Mouse (Mus musculus): ENCODE data around the gene Topbp1.

The Topbp1 gene

DNA sequence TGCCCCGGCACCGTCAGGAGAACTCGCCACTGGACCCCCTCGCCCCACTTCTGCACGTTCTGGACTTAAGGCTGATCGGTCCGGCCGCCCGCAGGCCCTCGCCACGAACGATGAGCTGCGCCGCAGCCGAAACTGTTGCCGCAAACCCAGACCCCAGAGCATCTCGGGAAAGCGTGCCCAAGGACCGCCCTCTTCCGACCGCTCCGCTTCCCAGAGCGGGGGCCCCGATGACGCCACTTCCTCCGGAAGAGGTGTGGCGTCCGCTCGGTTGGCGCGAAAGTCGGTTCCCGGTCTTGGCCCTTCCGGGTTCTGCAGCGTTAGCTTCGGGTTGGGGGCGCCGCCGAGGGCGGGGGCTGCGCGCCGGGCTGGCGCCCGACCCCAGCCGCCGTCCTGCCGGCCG, at the start of gene Topbp1, which contains the start of gene 1300017J02Rik:
Topbp1 (plus strand) TSS at position 289 of the 400 bp plus-strand sequence.
1300017J02Rik (minus strand) TSS at position 156 of the 400 bp plus-strand sequence.
- DNase-seq, result peak; percentile 97 to 98

DNA sequence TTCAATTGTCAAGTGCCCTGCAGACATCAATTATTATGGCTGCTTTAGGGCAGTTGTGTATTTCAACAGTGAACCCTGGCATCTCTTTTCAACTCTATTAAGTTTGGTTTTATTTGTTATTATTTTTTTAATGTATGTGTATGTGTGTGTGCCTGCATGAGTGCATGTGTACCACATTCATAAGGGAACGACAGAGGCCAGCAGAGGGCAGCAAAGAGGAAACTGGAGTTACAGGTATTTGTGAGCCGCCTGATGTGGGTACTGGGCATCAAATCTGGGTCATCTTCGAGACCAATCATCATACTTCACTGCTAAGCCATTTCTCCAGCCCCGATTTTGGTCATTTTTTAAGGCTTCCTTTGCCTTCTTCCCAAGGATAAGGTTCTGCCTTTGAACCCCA, 39.2 kb upstream of the Topbp1 start:
- DNase-seq, result no peak

DNA sequence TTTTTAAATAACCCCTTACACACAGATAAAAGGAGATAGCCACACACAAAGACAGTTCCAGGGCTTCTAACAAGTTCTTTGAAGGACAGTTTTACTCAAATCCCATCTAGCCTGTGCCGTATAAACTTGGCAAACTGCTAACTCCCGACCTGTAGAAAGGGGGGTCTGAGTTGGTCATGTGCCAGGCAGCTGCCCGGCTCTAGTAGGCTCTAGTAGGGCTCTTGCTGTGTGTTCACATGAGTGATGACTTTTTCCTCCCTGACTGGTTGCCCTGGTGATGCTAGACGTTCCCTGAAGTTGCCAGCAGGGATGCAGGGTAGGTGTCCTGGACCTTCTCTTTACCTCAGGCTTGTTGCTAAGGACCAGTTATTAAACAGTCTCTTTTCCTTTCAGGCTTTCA, 33.9 kb upstream of the Topbp1 start:
- DNase-seq, result peak in 1 of 2 experiments; percentile 25

DNA sequence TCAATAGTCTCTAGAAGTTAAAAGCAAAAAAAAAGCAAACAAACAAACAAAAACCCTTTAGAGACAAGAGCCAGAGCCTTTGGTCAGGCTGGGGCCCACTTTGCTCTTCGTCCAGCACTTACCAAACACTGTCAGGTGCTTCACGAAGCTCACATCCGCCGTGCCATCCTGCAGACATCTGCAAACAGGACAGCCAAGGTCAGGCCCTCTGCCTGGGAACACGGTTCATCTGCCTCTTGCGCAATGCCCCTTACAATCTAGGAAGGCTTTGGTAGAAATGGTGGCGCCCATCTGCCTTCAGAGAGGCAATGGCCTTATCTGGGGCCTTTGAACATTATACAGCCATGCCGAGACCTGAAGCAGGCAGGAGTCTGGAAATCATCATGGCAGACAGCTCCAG, 30.2 kb upstream of the Topbp1 start:
- DNase-seq, result no peak

DNA sequence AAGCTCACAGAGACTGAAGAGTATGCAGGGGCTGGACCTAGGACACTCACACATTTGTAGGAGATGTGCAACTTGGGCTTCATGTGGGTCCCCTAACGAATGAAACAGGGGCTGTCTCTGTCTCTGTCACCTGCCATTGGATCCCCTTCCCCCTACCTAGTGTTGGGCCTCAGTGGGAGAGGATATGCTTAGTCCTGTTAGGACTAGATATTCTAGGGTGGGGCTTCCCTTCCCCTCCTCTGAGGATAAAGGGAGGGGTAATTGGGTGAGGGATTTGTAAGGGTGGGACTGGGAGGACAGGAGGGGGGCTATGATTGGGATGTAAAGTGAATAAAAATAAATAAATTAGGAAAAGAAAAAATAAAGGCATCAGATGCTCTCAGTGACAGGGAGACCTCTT, 29.3 kb upstream of the Topbp1 start:
- DNase-seq, result no peak

DNA sequence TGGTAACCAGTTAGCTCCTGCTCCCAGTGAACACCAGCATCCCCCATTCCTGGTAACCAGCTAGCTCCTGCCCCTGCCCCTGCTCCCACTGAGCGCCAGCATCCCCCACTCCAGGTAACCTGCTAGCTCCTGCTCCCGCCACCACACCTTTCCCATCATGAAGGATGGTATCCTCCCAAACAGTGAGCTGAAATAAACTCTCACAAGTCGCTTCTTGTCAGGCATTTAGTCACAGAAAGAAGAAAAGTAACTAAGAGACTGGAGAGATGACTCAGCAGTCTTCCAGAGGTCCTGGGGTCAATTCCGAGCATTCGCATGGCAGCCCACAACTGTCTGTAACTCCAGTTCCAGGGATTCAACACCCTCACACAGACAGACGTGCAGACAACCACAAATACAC, 28.1 kb upstream of the Topbp1 start:
- DNase-seq, result no peak

DNA sequence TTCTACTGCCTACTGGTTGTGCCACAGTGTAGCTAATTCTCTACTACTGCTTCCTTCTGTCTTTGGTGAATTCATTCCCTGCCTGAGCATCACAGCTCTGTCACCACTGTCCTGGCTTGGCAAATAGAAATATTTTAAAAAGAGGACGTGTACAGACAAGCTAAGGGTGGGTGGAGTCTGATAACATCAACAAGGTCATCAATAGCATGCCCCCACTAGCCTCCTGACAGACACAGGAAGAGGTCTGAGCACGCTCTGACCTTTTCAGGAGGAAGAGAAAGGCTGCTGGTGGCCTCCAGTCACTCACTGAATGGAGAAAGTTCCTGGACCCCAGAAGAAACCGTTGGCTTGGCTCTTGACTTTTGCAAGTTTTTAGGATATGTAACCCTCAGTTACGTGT, 18.6 kb upstream of the Topbp1 start:
- no peak for DNase-seq

DNA sequence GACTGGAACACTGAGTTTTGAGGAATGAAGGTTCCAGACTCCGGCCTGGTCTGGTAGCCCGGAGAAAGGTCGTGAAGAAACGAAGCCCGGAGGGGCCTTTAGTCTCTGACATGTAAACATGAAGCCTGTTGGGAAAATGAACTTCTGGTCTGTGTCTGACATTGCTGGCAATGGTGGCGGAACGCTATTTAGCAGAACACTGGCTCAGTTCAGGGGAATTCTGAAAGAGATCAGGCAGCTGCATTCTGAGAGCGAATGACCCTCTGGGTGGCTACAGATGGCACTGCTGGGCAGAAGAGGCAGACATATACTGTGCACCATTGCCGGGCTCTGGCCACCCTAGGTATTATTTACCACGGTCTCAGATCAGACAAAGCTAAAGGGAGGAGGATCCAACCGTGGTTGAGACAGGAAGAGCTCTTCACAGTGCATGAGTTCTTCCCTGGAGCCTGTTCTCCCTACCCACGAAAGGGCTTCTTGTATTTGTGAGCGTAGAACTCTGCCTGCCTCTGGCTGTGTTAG, 18.1 kb upstream of the Topbp1 start:
- no peak for DNase-seq

DNA sequence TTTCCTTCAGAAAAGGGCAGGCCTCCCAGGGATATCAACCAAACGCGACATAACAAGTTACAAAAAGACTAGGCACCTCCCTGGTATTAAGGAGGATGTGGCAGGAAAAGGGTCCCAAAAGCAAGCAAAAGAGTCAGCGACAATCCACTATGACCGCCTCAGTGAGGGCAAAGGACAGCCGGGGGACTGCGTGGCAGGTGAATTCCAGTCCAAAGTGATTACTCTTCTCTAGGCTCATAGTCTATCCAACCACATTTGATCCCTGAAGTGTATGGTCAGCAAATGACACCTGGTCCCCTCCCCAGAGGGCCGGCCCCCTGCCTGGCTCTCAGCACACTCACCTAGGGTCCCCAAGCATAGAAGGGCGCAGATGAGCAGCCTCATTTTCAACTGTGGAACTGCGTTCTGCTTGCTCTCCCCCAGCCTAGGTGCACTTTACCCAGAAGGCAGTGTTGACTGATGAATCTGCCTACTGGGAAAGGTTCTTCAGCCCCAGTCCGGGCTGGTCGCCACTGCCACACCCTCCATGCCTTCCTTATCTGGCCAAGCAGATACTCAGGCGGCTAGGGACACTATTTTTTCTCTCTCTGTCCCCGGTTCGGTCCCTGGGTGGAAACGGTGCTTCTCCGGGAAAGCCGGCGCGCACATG, 17.1 kb upstream of the Topbp1 start:
- no peak for DNase-seq

DNA sequence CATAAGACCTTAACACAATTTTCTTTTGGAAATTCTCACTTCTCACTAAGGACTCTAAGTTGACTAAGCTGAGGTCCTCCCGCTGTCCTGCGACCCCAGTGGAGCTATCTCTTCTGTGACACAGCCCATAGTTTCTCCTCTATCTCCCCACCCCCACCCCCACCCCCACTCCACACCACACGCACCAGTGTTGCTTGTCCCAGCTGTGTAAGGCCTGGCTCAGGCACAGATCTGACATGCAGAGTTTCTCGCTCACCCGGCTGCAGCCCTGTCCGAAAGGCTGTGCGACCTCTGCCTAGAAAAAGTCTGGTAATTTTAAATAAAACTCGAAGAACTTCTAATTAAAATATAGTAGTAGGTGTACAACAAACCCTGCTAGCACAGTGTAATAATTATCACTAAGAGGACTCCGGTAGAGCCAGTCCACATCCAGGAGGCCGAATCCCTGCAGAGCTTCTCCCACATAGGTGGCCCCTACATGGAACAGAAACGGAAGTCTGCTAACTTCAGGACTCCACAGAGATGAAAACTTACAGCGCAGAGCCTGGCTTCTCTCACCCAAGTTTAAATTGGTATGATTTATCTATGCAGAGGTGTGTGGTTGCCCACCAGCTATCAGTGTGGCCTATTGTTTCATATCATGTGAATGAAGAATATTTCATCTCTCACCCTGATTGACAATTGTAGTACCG, 16.4 kb upstream of the Topbp1 start:
- no peak for DNase-seq

DNA sequence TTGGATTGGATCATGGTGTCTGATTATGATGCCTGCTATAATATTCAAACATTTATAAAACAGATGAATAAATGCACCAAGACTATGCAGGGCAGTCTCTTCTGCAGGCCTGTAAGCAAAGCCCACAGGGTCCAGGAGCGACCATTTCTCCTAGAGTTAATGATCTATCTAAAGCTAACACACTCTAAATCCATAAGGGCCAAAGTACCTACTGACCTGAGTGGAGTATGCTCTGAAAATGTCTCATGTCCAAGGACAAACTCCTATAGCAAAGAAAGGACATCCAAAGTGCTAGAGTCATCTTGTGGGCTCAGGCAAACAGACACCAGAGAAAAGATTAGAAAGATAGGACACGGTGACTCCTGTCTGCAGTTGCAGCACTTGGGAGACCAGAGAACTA, 10.5 kb upstream of the Topbp1 start:
- no peak for DNase-seq

DNA sequence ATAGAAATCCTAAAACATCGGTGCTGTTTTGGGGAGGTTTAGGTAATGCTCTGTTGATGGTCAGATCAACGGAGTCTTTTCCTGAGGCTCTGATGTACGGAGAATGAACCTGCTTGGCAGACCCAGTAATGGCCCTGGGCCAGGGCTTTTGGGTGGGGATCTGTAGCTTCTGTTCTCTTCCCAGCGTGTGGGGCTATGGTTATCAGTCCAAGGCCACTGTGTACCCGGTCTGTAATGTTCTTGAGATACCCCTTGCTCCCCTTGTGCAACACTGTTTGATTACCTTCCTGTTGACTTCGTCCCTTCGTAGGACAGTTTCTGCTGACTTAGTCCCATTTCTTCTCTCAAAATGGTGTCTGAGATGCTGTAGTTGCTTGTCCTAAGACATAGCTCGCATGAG, 3.9 kb upstream of the Topbp1 start:
- DNase-seq, result peak; percentile 30 to 44

DNA sequence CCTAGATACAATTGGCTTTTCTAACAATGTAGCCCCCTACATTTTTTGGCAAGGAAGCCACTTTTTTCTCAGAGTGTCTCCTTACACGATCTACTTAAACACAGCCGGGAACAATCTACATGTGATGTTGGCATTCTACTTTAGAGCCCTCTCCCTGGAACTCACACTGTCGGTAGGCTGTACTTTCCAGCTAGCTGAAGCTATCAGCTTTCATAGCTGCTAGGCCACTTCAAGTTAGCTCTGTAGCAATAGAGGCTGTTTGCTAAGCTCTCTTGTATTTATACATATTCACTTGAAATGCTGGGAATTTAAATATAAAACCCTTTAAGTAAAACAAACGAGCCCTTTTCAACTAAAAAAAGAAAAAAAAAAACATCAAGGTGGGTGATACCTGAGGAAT, 2.8 kb upstream of the Topbp1 start:
- no peak for DNase-seq

DNA sequence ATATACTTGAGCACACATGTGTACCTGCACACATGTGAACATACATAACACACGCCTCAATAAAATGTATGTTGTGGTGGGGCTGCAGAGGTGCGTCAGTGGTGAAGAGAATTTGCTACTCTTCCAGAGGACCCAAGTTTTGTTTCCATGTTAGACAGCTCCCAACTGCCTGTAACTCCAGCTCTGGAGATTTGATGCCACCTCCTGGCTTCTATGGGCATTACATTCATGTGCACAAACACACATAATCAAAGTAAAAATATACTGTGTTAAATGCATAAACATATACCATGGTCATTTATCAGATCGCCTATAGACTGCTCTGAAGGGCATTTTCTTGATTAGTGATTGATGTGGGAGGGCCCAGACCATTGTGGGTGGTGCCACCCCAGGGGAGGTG, 2.3 kb upstream of the Topbp1 start:
- peak; percentile 81 to 83 for DNase-seq

DNA sequence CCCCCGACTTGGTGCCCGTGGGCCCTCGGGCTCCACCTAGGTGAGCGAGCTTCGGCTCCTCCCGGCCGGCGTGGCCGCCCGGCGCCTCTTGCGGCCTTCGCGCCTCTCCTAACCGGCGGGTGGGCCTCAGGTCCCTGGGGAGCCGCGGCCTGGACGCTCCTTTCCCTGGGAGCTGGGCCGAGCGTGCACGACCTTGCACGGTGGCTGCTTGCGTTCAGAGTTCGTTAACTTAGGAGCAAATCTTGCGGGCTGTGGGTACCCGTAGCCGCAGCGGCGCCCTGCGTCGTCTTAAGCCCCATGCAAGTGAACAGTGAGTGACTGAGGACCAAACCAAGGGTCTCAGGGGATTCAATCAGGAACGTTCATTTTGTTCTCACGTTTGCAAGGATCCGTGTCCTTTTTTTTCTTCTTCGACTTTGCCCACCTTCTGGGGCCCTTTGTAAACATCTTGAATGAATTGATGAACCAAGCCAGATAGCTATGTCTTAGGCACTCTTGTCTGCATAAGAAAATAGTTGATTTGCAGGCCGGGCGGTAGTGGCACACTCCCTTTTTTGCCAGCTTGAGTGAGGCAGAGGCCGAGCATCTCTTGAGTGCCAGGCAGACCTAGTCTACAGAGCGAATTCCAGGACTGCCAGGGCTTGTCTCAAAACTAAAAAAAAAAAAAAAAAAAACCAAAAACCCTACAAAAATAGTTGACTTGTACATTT, 472 bp downstream of the Topbp1 start:
- DNase-seq, result peak; percentile 9 to 17

DNA sequence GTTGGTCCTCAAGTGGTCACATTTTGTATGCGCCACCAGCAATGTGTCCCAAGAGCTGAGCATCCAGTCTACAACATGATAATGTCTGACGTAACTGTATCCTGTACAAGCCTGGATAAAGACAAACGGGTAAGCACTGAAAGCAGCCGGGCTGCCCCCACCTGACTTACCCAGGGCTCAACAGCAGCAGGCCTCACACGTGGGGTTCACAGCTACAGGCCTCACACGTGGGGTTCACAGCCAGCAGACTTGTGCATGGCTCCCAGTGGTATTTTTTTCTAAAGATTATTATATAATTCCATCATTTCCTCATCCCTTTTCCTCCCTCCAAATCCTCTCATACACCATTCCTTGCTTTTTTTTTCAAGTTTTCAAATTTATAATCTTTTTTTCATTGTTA, 4.8 kb downstream of the Topbp1 start:
- no peak for DNase-seq

DNA sequence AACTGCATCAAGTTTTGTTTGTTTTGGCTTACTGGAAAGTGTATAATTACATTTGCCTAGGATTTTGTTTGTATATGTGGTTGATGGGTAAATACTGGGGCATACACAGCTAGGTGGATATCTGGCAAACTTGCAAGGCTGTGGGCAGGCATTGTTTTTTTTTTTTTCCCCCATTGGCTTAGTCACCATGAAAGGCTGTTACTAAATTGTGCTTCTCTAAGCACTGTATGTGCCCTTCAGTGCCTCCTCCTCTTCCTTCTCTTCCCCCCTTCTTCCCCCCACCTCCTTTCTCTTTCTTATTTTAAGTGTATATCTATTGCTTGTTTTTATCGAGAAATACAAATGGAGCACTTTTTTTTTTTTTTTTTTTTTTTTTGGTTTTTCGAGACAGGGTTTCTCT, 19.7 kb downstream of the Topbp1 start:
- no peak for DNase-seq

DNA sequence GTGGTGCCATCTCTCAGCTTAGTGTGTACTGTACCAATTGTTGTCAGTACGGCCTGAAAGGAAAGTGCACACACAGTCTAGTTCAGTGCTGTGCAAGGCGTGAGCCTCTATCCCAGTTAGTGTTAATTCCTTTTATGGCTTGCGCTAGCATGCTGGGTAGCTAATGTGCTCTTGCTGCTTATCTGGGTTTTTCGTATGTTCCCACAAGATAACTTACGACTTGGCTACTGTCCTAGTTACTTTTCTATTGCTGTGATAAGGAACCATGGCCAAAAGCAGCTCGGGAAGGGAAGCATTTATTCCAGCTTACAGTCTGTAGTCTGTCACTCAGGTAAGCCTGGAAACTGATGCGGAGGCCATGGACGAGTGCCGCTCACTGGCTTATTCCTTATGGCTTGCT, 21.4 kb downstream of the Topbp1 start:
- DNase-seq, result no peak

DNA sequence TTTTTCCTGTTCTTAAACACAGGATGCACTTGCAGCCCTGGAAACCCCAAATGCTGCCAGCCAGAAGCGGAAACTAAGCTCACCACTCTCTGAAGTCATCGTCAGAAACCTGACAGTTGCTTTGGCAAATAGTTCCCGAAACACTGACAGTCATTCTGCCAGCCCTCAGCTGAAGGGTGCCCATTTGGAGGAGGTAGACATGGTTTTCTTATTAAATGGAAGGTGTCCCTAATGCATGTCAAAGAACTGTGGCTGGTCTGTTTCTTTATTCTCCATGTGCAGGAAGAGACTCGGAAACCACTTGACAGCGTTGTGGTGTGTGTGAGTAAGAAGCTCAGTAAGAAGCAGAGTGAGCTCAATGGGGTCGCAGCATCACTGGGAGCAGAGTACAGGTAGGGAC, 27.6 kb downstream of the Topbp1 start:
- DNase-seq, result no peak

DNA sequence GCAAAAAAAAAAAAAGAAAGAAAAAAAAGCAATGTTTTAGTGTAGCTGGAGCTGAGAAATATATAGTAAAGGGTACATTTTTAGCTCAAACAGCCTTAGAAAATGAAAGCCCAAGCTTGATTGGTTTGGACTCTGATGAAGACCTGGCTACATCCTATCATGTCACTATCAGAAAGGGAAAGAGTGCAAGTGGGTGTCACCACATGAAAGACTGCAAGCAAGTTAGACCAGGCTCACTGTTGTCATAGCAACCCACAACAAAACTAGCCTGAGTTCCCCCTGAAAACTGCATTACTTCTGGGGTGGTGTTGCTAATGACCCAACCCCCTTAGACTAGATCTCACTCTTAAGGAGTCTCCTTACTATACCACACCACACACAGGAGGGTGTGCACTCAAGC, 31.9 kb downstream of the Topbp1 start:
- no peak for DNase-seq

DNA sequence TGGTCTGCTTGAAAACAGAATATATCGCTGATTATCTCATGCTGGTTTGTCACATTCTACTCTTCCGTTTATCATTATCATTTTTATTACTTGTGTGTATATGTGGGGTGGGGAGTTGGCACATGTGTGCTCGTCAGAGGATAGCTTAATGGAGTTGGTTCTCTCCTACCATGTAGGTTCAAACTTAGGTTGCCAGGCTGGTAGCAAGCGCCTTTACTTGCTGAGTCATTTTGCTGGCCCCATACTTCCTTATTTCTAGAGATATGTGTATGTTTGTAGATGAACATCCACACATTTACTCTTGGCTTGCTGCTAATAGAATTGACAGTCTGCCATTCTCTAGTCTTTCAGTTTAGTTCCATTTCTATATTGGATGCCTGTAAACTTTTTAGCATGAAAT, 42.0 kb downstream of the Topbp1 start:
- no peak for DNase-seq

DNA sequence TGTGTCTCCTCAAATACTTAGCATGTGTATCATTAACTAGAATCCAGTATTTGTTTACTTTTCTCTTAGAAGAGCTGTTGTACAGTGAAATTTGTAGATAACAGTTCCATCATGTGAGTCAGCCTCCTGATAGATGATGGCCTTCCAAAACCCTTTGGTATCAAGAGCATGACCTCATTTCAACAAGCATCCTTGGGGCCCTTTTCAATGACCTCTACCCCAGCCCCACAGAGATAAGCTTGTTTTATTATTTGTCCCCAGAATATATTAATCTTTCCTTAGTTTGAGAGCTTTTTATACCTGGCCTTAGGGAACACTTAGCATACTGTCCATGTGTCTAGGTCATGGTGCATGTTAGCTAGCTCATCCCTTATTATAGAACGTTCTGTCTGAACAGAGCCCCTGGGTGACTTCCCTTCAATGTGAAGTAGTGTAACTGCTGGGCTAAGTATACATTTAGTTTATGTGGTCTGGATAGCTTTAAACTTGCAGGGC, 43.0 kb downstream of the Topbp1 start:
- DNase-seq, result no peak

DNA sequence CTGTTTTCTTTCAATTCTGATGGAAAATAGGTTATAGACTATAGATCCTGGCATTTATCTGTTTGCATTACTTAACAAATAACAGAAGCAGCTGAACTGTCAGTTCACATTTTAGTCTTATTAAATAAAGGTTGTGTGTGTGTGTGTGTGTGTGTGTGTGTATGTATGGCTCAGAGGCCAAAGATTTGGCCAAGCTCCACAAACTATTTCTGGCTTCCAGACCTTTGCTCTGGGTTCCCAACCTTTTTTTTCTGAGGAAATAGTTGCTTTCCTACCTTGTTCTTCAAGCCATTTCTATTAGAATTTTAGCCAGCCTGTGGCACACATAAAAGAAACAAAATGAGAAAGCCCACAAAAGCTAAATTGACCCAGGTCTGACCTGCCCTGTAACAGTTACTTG, 43.8 kb downstream of the Topbp1 start:
- DNase-seq, result no peak
